Mouse (Mus musculus) left cerebral cortex, adult 9 months (tissue): Measurements from ENCODE around the gene Gje1.

Experiments
- DNase-seq, 2 experiments: peaks; one replicate each; pipeline ENCODE4 v3.0.0; 2022; ENCODE audit warnings: low spot score in 2 of 2

The Gje1 gene

GRCm38 (mm10) chr10:14718114-14718513 lies at the start of gene Gje1:
Gje1 (minus strand) TSS chr10:14718214.
- no peak for DNase-seq

GRCm38 (mm10) chr10:14760618-14761017 lies 42.6 kb upstream of the Gje1 start:
- DNase-seq, result no peak

- peak in 1 of 2 experiments; percentile 5 for DNase-seq
Measured at GRCm38 (mm10) chr10:14759665-14760558, 41.9 kb upstream of the Gje1 start.

GRCm38 (mm10) chr10:14734285-14734684 lies 16.3 kb upstream of the Gje1 start:
- peak; percentile 20 to 65 for DNase-seq

GRCm38 (mm10) chr10:14725671-14726070 lies 7.7 kb upstream of the Gje1 start:
- peak; percentile 3 to 19 for DNase-seq

- DNase-seq, result peak; percentile 95 to 99
Measured at GRCm38 (mm10) chr10:14705072-14706066, 12.6 kb downstream of the Gje1 start, which contains the start of the genes Vta1 and Nmbr. Vta1 (minus strand) TSS chr10:14705560. Nmbr (plus strand) TSS chr10:14705591.

GRCm38 (mm10) chr10:14703830-14704420 lies 14.1 kb downstream of the Gje1 start:
- DNase-seq, result no peak

GRCm38 (mm10) chr10:14703239-14703638 lies 14.8 kb downstream of the Gje1 start:
- no peak for DNase-seq

GRCm38 (mm10) chr10:14690349-14690748 lies 27.7 kb downstream of the Gje1 start:
- no peak for DNase-seq

GRCm38 (mm10) chr10:14688785-14689442 lies 29.1 kb downstream of the Gje1 start:
- no peak for DNase-seq

- DNase-seq, result no peak
Measured at GRCm38 (mm10) chr10:14685663-14686062, 32.4 kb downstream of the Gje1 start.

- DNase-seq, result no peak
Measured at GRCm38 (mm10) chr10:14666147-14666546, 51.9 kb downstream of the Gje1 start.
